Comparison of ENCODE assay signal across 11 mouse cellular contexts in the genomic region with DNA sequence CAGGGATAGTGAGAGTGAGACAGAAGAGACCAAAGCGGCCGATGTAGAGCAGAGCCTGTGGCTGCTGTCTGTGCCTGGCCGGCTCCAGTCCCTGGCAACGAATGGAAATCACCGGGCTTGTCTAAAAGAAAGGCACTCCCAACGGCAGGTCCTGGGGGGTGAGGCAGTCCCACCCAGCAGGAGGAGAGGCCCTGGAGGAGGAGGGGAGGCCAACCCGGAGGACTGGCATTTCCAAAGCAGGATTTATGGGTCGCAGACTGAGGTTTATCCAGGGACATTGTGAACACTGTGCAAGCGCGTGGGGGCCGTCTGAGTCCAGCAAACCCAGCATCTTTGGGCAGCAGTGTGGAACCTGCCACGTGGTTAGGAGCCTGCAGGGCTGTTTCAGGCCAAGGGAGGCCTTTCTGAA. TPM values are rescaled to one million over a fixed set of nuclear protein-coding genes. Genes with fewer than 3 reads are reported as not detected.
DNase-seq lines count a peak whose midpoint lies in the region; ATAC-seq and TF ChIP-seq lines count a peak whose summit lies in the region.
"Had no signal": no experiment of that assay in that cellular context is flagged by ENCODE, and none has a peak within 500 bp of the region (broad histone marks: within the 10 kb centered on the region; RNA-seq: fewer than 3 reads in every experiment).

No protein-coding gene starts in this region.

- no peak overlapping the region for H3K27ac ChIP-seq in ES-Bruce4 (ENCODE audit: insufficient read depth, low read length)
- H3K27ac ChIP-seq in limb, embryonic 15.5 days = peak overlapping the region; percentile 22; the same call in 1 of the 2 replicates
- H3K27ac ChIP-seq: gastrocnemius, adult 2 months had no signal

- TF ChIP-seq CTCF in ES-Bruce4 (IDR thresholded peaks at IDR 0.05; ENCODE audit: low read depth, low read length) = no peak

- H3K9me3 ChIP-seq in ES-Bruce4 (replicated peaks; ENCODE audit: control insufficient read depth, insufficient read depth, low read length, poor library complexity, severe bottlenecking) = no peaks in the 10 kb centered on the region
- H3K9me3 ChIP-seq in limb, embryonic 15.5 days = no peaks in the 10 kb centered on the region

- no peaks in the 10 kb centered on the region for H3K36me3 ChIP-seq in ES-Bruce4 (ENCODE audit: control insufficient read depth, insufficient read depth, low read length, poor library complexity, severe bottlenecking)
- H3K36me3 ChIP-seq in limb, embryonic 15.5 days = no peaks in the 10 kb centered on the region

- 0 out of 2 replicates have a peak overlapping the region, but pooled peaks have one; percentile 1 for H3K4me3 ChIP-seq in ES-Bruce4 (ENCODE audit: low read depth, low read length)
- no peak overlapping the region for H3K4me3 ChIP-seq in limb, embryonic 15.5 days
- H3K4me3 ChIP-seq: gastrocnemius, adult 2 months had no signal

- no peak overlapping the region for H3K9ac ChIP-seq in ES-Bruce4 (ENCODE audit: low read depth, poor library complexity, severe bottlenecking)
- no peak overlapping the region for H3K9ac ChIP-seq in limb, embryonic 15.5 days

- no peak for TF ChIP-seq POLR2A in ES-Bruce4 (IDR thresholded peaks at IDR 0.05; ENCODE audit: insufficient read depth, low read length)

- no peak for DNase-seq in frontal cortex, postnatal 14 days (ENCODE audit: low spot score in 2 of 2)
- DNase-seq in kidney, adult 11 months = peak; percentile 39
- no peak for DNase-seq in T-cell, adult 2 months (ENCODE audit: low spot score)
- DNase-seq: adrenal gland, adult 2 months; gastrocnemius, adult 2 months had no signal

- no peak for TF ChIP-seq EP300 in ES-Bruce4 (IDR thresholded peaks at IDR 0.05; ENCODE audit: insufficient read depth, low read depth, low read length)

- H3K4me2 ChIP-seq in limb, embryonic 15.5 days = no peak overlapping the region

- WGBS in limb, embryonic 15.5 days = 21% methylated on average over 12 of the region's 12 CpGs

- no peaks in the 10 kb centered on the region for H3K27me3 ChIP-seq in ES-Bruce4 (ENCODE audit: control insufficient read depth, insufficient read depth, low read length, poor library complexity, severe bottlenecking)
- H3K27me3 ChIP-seq in limb, embryonic 15.5 days = no peaks in the 10 kb centered on the region

- ATAC-seq in frontal cortex, adult (ENCODE audit: low TSS enrichment) = peak; percentile 53; the same call in 1 of the 2 replicates
- ATAC-seq in limb, embryonic 15.5 days (ENCODE audit: insufficient number of reproducible peaks, low FRiP score, low TSS enrichment, low read depth) = no peak
- ATAC-seq in erythroid progenitor cell, adult 5-6 weeks (replicated peaks; ENCODE audit: low FRiP score, poor library complexity, severe bottlenecking) = no peak
- ATAC-seq in inflammation-experienced regulatory T-cells, adult 6 months = no peak
- ATAC-seq: lung, postnatal 0 days had no signal

- H3K4me1 ChIP-seq in ES-Bruce4 (ENCODE audit: control insufficient read depth, insufficient read depth, low read length) = no peaks in the 10 kb centered on the region
- H3K4me1 ChIP-seq in limb, embryonic 15.5 days = peaks cover 55% of the 10 kb centered on the region

RNA-seq across cellular contexts. Expression of a gene that starts 52.3 kb away (rescaled TPM):
- polyA plus RNA-seq in ES-Bruce4 (2011; ENCODE audit: insufficient read depth, insufficient read length, low read depth, missing spikeins) = 8.0 and 9.4 TPM in 2 replicates
- 9.3 and 9.7 TPM in 2 replicates for polyA plus RNA-seq in limb, embryonic 15.5 days (2015; fragmentation: Nextera tagmentation; extraction: Ambion mirVana)
- 0.72 and 1.7 TPM in 2 replicates for total RNA-seq in erythroid progenitor cell, adult 5-6 weeks (2015; ENCODE audit: low replicate concordance)
- 0.39 and 1.7 TPM in 2 replicates for total RNA-seq in erythroid progenitor cell, adult 5-6 weeks (2017; ENCODE audit: low replicate concordance)
- 1 to 10 TPM; 2.7 to 3.7 (median 3.1) TPM for polyA plus RNA-seq in inflammation-experienced regulatory T-cells, adult 6 months (2017; shearing (Covaris generic))

RNA-seq across cellular contexts. Expression of a gene that starts 52.4 kb away (rescaled TPM):
- 7.8 and 10.3 TPM in 2 replicates for polyA plus RNA-seq in ES-Bruce4 (2011; ENCODE audit: insufficient read depth, insufficient read length, low read depth, missing spikeins)
- polyA plus RNA-seq in limb, embryonic 15.5 days (2015; fragmentation: Nextera tagmentation; extraction: Ambion mirVana) = 2.8 and 2.9 TPM in 2 replicates
- not detected in 2 replicates for total RNA-seq in erythroid progenitor cell, adult 5-6 weeks (2015; ENCODE audit: low replicate concordance)
- total RNA-seq in erythroid progenitor cell, adult 5-6 weeks (2017; ENCODE audit: low replicate concordance) = not detected in 2 replicates
- not detected for polyA plus RNA-seq in inflammation-experienced regulatory T-cells, adult 6 months (2017; shearing (Covaris generic))
